Mouse (Mus musculus) heart, embryonic 16.5 days (tissue): ENCODE data around the gene Sept9. TPM values are rescaled to one million over a fixed set of nuclear protein-coding genes. Genes with fewer than 3 reads are reported as not detected.

Source experiments
- ATAC-seq: fragments of 200-750 bp; cut with Nextera tagmentation; replicated peaks from 2 replicates; pipeline ENCODE4 v1.8.0; 2017; ENCODE audit warnings: moderate number of reproducible peaks; ENCODE audit not compliant: insufficient read depth, low FRiP score; ENCODE audit errors: extremely low read depth
- H3K27ac ChIP-seq: fragments of 300-500 bp; sonication (generic); 2 replicates; pipeline ENCODE4 v1.5.1; 2014; ENCODE audit warnings: mild to moderate bottlenecking, low read length, control low read depth, moderate library complexity
- H3K27me3 ChIP-seq: fragments of 300-500 bp; sonication (generic); 2 replicates; pipeline ENCODE4 v1.6.1; 2014; ENCODE audit warnings: low read length, mixed read lengths; ENCODE audit not compliant: control insufficient read depth, insufficient read depth
- H3K36me3 ChIP-seq: fragments of 300-500 bp; sonication (generic); 2 replicates; pipeline ENCODE4 v1.6.1; 2014; ENCODE audit not compliant: control insufficient read depth, insufficient read depth
- H3K4me1 ChIP-seq: fragments of 300-500 bp; sonication (generic); 2 replicates; pipeline ENCODE4 v1.6.1; 2014; ENCODE audit warnings: low read length, mixed read lengths; ENCODE audit not compliant: control insufficient read depth, insufficient read depth
- H3K4me2 ChIP-seq: fragments of 300-500 bp; sonication (generic); 2 replicates; pipeline ENCODE4 v1.6.1; 2014; ENCODE audit warnings: low read depth, mild to moderate bottlenecking, control low read depth, low read length
- H3K4me3 ChIP-seq: fragments of 300-500 bp; sonication (generic); 2 replicates; pipeline ENCODE4 v1.5.1; 2014; ENCODE audit warnings: mild to moderate bottlenecking, control low read depth, low read length
- H3K9ac ChIP-seq: fragments of 300-500 bp; sonication (generic); 2 replicates; pipeline ENCODE4 v1.6.1; 2014; ENCODE audit warnings: low read length, control low read depth
- H3K9me3 ChIP-seq: fragments of 300-500 bp; sonication (generic); replicated peaks from 2 replicates; pipeline ENCODE4 v1.6.1; 2016; ENCODE audit warnings: low read length; ENCODE audit not compliant: control insufficient read depth
- WGBS: fragments of 180-500 bp; shearing (Covaris S2); extraction: QIAGEN DNeasy Blood & Tissue Kit; methylation state at CpG from one replicate; pipeline ENCODE4 v1.1.7; 2014; 5-methylcytosine and 5-hydroxymethylcytosine counted together
- polyA plus RNA-seq: library from polyadenylated mRNA; unstranded; fragments of >200 nt; fragmentation: Nextera tagmentation; extraction: Ambion mirVana; gene quantifications from 2 replicates; pipeline ENCODE4 v1.2.1, GENCODE M21; 2015

Gene Sept9
- polyA plus RNA-seq, 1 experiment from 2014 or later, result 71.0 TPM

GRCm38 (mm10) chr11:117354107-117354506, 154.6 kb downstream of the Sept9 start:
- H3K27me3 ChIP-seq, result no peaks in the 10 kb centered on the region
- peaks cover 16% of the 10 kb centered on the region for H3K4me1 ChIP-seq
- H3K9me3 ChIP-seq, result 0 out of 2 replicates have a peak, but pooled peaks cover 4% of the 10 kb centered on the region
- peaks cover 34% of the 10 kb centered on the region for H3K36me3 ChIP-seq
- no peak for ATAC-seq
- 77% methylated on average over 4 of the region's 4 CpGs for WGBS
- no peak overlapping the region for H3K4me3 ChIP-seq
- H3K9ac ChIP-seq, result no peak overlapping the region
- no peak overlapping the region for H3K27ac ChIP-seq
- no peak overlapping the region for H3K4me2 ChIP-seq

DNA sequence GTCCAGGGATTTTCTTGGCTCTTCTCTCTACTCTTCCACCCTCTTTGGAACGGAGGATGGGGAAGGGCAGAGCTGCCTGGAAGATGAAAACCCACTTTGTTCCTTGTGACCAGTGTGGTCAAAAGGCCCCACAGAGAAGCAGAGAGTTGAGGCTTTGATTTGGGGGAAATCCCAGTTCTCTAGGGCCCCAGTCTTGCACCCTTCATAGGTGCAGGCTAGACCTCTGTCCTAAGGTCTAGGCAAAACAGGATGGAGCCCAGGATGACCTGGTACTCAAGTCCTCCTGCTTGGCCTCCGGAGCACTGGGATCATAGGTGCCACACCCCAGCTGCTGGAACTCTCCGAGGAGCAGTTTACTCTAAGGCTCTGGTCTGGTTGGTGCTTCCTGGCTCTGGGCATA, 157.5 kb downstream of the Sept9 start:
- Histone ChIP-seq H3K9me3 (0 out of 2 replicates have a peak, but pooled peaks cover 4% of the 10 kb centered on the region), H3K9ac (no peak overlapping the region), H3K27me3 (no peaks in the 10 kb centered on the region), H3K27ac (no peak overlapping the region), H3K4me2 (no peak overlapping the region), H3K36me3 (peaks cover 46% of the 10 kb centered on the region), H3K4me1 (no peaks in the 10 kb centered on the region), H3K4me3 (no peak overlapping the region)
- no peak for ATAC-seq
- WGBS, result 74% methylated on average over 3 of the region's 3 CpGs

DNA sequence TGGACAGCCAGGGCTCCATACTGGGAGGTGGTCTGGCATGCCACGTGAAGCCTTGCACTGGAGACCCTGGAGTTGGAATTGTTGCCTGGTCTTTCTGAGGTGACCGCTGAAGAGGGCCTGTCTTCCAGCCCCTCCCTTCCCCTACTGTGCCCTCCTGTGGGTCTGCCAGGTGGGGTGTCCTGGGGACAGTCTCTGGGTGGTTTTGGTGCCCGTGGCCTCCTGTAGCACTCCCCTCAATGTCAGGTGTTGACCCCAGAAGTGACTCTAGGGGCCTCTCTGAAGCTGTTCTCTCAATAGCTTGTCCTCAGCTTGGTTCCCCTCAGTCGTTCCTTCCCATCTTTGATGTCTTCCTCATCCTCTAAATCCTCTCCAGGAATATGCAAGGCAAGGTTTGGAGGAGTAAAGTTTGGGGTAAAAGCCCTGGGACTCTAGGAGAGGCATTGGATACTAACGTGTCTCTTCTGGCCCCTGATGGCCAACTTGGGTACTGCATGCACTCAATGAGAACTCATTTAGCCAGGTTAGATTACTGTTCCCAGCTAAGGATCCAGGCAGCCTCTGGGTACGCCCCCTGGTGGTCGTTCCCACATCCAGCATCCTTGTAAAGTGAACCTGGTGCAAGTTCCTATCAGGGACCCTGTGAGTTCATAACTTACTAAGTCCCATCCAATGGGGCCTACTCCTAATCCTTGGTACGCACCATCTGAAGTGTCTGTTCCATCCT, 158.6 kb downstream of the Sept9 start:
- no peak overlapping the region for H3K4me2 ChIP-seq
- ATAC-seq, result peak; percentile 70
- H3K9me3 ChIP-seq, result 0 out of 2 replicates have a peak, but pooled peaks cover 4% of the 10 kb centered on the region
- H3K36me3 ChIP-seq, result peaks cover 44% of the 10 kb centered on the region
- H3K27me3 ChIP-seq, result no peaks in the 10 kb centered on the region
- no peaks in the 10 kb centered on the region for H3K4me1 ChIP-seq
- H3K4me3 ChIP-seq, result no peak overlapping the region
- 35% methylated on average over 8 of the region's 8 CpGs for WGBS
- no peak overlapping the region for H3K9ac ChIP-seq
- H3K27ac ChIP-seq, result no peak overlapping the region

- H3K4me2 ChIP-seq, result no peak overlapping the region
- WGBS, result 72% methylated on average over 10 of the region's 10 CpGs
- H3K9me3 ChIP-seq, result 0 out of 2 replicates have a peak, but pooled peaks cover 4% of the 10 kb centered on the region
- no peak overlapping the region for H3K4me3 ChIP-seq
- no peak overlapping the region for H3K27ac ChIP-seq
- H3K36me3 ChIP-seq, result peaks cover 41% of the 10 kb centered on the region
- no peaks in the 10 kb centered on the region for H3K27me3 ChIP-seq
- no peak for ATAC-seq
- H3K9ac ChIP-seq, result no peak overlapping the region
- no peaks in the 10 kb centered on the region for H3K4me1 ChIP-seq
Observed at GRCm38 (mm10) chr11:117359161-117359560, 159.7 kb downstream of the Sept9 start.

DNA sequence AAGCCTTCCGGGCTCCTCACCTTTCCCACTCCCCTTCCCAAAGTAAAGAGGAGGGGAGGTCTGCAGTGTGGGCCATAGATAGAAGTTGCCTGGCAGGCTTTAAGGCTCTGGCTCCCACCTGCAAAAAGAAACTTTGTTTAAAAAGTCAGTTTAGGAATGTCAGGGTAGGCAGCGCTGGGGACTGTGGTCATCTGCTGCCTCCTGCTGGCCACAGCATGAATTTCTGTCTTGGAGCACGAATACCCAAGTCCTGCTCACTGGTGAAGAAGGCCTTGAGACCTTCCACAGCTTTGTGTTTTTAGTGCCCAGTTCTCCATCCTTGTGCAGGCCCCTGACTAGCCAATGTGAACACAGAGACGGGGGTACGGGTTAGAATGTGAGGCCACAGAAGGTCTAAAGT, 160.4 kb downstream of the Sept9 start:
- H3K4me3 ChIP-seq, result no peak overlapping the region
- no peak overlapping the region for H3K27ac ChIP-seq
- no peak overlapping the region for H3K4me2 ChIP-seq
- ATAC-seq, result no peak
- 63% methylated on average over 5 of the region's 5 CpGs for WGBS
- 0 out of 2 replicates have a peak, but pooled peaks cover 4% of the 10 kb centered on the region for H3K9me3 ChIP-seq
- H3K4me1 ChIP-seq, result no peaks in the 10 kb centered on the region
- peaks cover 36% of the 10 kb centered on the region for H3K36me3 ChIP-seq
- H3K9ac ChIP-seq, result no peak overlapping the region
- H3K27me3 ChIP-seq, result no peaks in the 10 kb centered on the region

DNA sequence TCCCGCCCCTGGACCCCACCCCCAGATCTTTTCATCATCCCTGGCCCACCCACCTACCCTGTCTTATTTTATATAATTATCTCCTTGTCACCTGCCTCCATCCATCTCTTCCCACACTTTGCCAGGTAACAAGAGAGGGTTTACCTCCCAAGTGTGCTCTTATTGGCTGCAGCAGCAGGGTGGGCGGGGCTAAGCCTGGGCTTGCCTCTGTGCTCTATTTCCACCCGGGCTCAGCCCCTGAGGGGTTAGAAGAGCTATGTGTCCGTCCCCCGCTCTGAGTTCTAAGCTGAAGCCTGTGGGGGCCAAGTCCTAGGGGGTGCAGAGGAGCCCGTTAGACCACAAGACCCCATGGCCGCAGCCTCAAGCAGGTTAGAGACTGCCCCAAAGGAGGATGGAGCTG, 161.1 kb downstream of the Sept9 start:
- WGBS, result 72% methylated on average over 7 of the region's 7 CpGs
- peaks cover 31% of the 10 kb centered on the region for H3K36me3 ChIP-seq
- no peak overlapping the region for H3K4me2 ChIP-seq
- no peak for ATAC-seq
- H3K9me3 ChIP-seq, result 0 out of 2 replicates have a peak, but pooled peaks cover 3% of the 10 kb centered on the region
- no peak overlapping the region for H3K27ac ChIP-seq
- no peak overlapping the region for H3K9ac ChIP-seq
- no peaks in the 10 kb centered on the region for H3K27me3 ChIP-seq
- no peaks in the 10 kb centered on the region for H3K4me1 ChIP-seq
- H3K4me3 ChIP-seq, result no peak overlapping the region

DNA sequence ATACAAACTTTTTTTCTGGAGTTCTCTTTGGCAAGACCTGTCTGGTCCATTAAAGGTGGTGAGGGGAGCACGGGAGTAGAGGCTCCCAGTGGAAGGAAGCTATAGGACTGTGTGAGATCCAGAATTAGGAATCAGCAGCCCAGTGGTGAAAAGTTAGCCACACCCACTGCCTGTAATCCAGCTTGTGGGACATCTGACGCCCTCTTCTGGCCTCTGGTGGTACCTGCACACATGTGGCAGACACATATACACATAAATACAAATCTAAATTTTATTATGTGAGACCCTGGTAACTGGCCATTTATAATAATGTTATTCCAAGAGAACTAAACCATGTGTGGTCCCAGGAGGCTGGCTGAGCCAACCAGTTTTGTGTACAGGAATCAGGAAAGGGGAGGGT, 162.8 kb downstream of the Sept9 start:
- Histone ChIP-seq H3K27me3 (no peaks in the 10 kb centered on the region), H3K4me1 (no peaks in the 10 kb centered on the region), H3K4me3 (no peak overlapping the region), H3K9ac (no peak overlapping the region), H3K9me3 (no peaks in the 10 kb centered on the region), H3K4me2 (no peak overlapping the region), H3K27ac (no peak overlapping the region), H3K36me3 (peaks cover 23% of the 10 kb centered on the region)
- no peak for ATAC-seq
- WGBS, result 93% methylated on average over 2 of the region's 2 CpGs

- 79% methylated on average over 3 of the region's 3 CpGs for WGBS
- no peak for ATAC-seq
- no peaks in the 10 kb centered on the region for H3K9me3 ChIP-seq
- H3K9ac ChIP-seq, result no peak overlapping the region
- peaks cover 21% of the 10 kb centered on the region for H3K36me3 ChIP-seq
- no peak overlapping the region for H3K4me2 ChIP-seq
- H3K27ac ChIP-seq, result no peak overlapping the region
- H3K27me3 ChIP-seq, result no peaks in the 10 kb centered on the region
- H3K4me1 ChIP-seq, result no peaks in the 10 kb centered on the region
- H3K4me3 ChIP-seq, result no peak overlapping the region
Observed at GRCm38 (mm10) chr11:117363918-117364317, 164.5 kb downstream of the Sept9 start.

GRCm38 (mm10) chr11:117366426-117366825, 167.0 kb downstream of the Sept9 start:
- H3K27ac ChIP-seq, result no peak overlapping the region
- H3K36me3 ChIP-seq, result peaks cover 9% of the 10 kb centered on the region
- H3K27me3 ChIP-seq, result no peaks in the 10 kb centered on the region
- 19% methylated on average over 3 of the region's 3 CpGs for WGBS
- H3K4me2 ChIP-seq, result no peak overlapping the region
- no peaks in the 10 kb centered on the region for H3K9me3 ChIP-seq
- H3K4me1 ChIP-seq, result peaks cover 5% of the 10 kb centered on the region; the same call in 1 of the 2 replicates
- H3K4me3 ChIP-seq, result no peak overlapping the region
- no peak overlapping the region for H3K9ac ChIP-seq
- ATAC-seq, result no peak
